Mouse (Mus musculus): Measurements from ENCODE around the gene Bcl2. TPM values are rescaled to one million over a fixed set of nuclear protein-coding genes. Genes with fewer than 3 reads are reported as not detected.

Gene Bcl2
- total RNA-seq, 1 experiment = 0.98 TPM

GRCm38 (mm10) chr1:106572506-106572905, 141.6 kb downstream of the Bcl2 start:
- DNase-seq (ENCODE audit: low read depth, low spot score) = no peak
- no peaks in the 10 kb centered on the region for H3K4me1 ChIP-seq (ENCODE audit: control insufficient read depth in 2 of 2, insufficient read depth in 2 of 2, low read length in 2 of 2, poor library complexity in 1 of 2)
- TF ChIP-seq HCFC1 (IDR thresholded peaks at IDR 0.05; ENCODE audit: borderline replicate concordance, insufficient read depth, low read length) (no peak), MAFK (IDR thresholded peaks at IDR 0.05; ENCODE audit: insufficient read depth, low read depth, low read length) (no peak), ZNF384 (IDR thresholded peaks at IDR 0.05; ENCODE audit: low read depth, low read length) (no peak), ZC3H11A (IDR thresholded peaks at IDR 0.05; ENCODE audit: borderline replicate concordance, low read depth, low read length) (no peak), CHD2 (IDR thresholded peaks at IDR 0.05; ENCODE audit: low read depth, low read length) (no peak)
- H3K4me3 ChIP-seq (ENCODE audit: insufficient read depth in 1 of 2, low read depth in 1 of 2, low read length in 2 of 2, poor library complexity in 1 of 2, severe bottlenecking in 1 of 2) = no peak overlapping the region
- no peak overlapping the region for H3K9ac ChIP-seq (ENCODE audit: insufficient read depth, low read depth, low read length, poor library complexity, severe bottlenecking)
- H3K27ac ChIP-seq (ENCODE audit: insufficient read depth, low read depth, low read length, poor library complexity, severe bottlenecking) = no peak overlapping the region
- in situ Hi-C loops (cut with MboI; ENCODE audit: low sequenced_read_pairs in 2 of 2, unreplicated experiment in 2 of 2) = no loop called here
- no peaks in the 10 kb centered on the region for H3K9me3 ChIP-seq (ENCODE audit: control insufficient read depth, insufficient read depth, low read depth, low read length)
- no peaks in the 10 kb centered on the region for H3K36me3 ChIP-seq (ENCODE audit: control insufficient read depth, insufficient read depth, low read length, poor library complexity, severe bottlenecking)

DNA sequence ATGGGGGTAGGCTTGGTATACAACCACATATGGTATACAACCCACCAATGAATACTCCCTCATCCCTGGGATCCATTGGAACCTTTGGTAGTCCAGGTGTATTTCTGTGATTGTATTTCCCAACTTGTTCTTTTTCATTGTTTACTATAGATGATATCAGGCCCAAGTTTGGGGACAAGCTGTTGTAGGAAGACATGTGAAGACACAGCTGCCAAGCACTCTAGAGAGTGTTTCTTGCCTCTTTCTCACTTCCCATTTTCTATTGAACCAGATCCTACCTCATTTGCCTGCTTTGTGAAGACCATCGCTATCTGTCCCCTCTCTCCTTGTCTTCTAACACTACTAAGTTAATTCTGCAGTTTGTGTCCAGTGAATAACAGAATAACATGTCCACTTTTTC, 143.2 kb downstream of the Bcl2 start:
- Histone ChIP-seq H3K4me1 (ENCODE audit: control insufficient read depth in 2 of 2, insufficient read depth in 2 of 2, low read length in 2 of 2, poor library complexity in 1 of 2) (peaks cover 0 to 2% of the 10 kb centered on the region in 2 experiments; a peak in 1 of 4 replicates), H3K9ac (ENCODE audit: insufficient read depth, low read depth, low read length, poor library complexity, severe bottlenecking) (no peak overlapping the region), H3K27ac (ENCODE audit: insufficient read depth, low read depth, low read length, poor library complexity, severe bottlenecking) (no peak overlapping the region), H3K4me3 (ENCODE audit: insufficient read depth in 1 of 2, low read depth in 1 of 2, low read length in 2 of 2, poor library complexity in 1 of 2, severe bottlenecking in 1 of 2) (no peak overlapping the region), H3K9me3 (ENCODE audit: control insufficient read depth, insufficient read depth, low read depth, low read length) (no peaks in the 10 kb centered on the region), H3K36me3 (ENCODE audit: control insufficient read depth, insufficient read depth, low read length, poor library complexity, severe bottlenecking) (no peaks in the 10 kb centered on the region)
- TF ChIP-seq ZNF384 (IDR thresholded peaks at IDR 0.05; ENCODE audit: low read depth, low read length) = no peak
- DNase-seq (ENCODE audit: low read depth, low spot score) = no peak
- in situ Hi-C loops (cut with MboI; ENCODE audit: low sequenced_read_pairs in 2 of 2, unreplicated experiment in 2 of 2) = no loop called here

- H3K36me3 ChIP-seq (ENCODE audit: control insufficient read depth, insufficient read depth, low read length, poor library complexity, severe bottlenecking) = no peaks in the 10 kb centered on the region
- H3K9ac ChIP-seq (ENCODE audit: insufficient read depth, low read depth, low read length, poor library complexity, severe bottlenecking) = no peak overlapping the region
- H3K4me1 ChIP-seq (ENCODE audit: control insufficient read depth in 2 of 2, insufficient read depth in 2 of 2, low read length in 2 of 2, poor library complexity in 1 of 2) = peaks cover 0 to 2% of the 10 kb centered on the region in 2 experiments; a peak in 2 of 4 replicates
- no peak for DNase-seq (ENCODE audit: low read depth, low spot score)
- no peak overlapping the region for H3K27ac ChIP-seq (ENCODE audit: insufficient read depth, low read depth, low read length, poor library complexity, severe bottlenecking)
- in situ Hi-C loops (cut with MboI; ENCODE audit: low sequenced_read_pairs in 2 of 2, unreplicated experiment in 2 of 2) = no loop called here
- H3K9me3 ChIP-seq (ENCODE audit: control insufficient read depth, insufficient read depth, low read depth, low read length) = no peaks in the 10 kb centered on the region
- TF ChIP-seq HCFC1 (IDR thresholded peaks at IDR 0.05; ENCODE audit: borderline replicate concordance, insufficient read depth, low read length) (no peak), ZC3H11A (IDR thresholded peaks at IDR 0.05; ENCODE audit: borderline replicate concordance, low read depth, low read length) (no peak), ZNF384 (IDR thresholded peaks at IDR 0.05; ENCODE audit: low read depth, low read length) (no peak), CHD2 (IDR thresholded peaks at IDR 0.05; ENCODE audit: low read depth, low read length) (no peak), MAFK (IDR thresholded peaks at IDR 0.05; ENCODE audit: insufficient read depth, low read depth, low read length) (no peak)
- no peak overlapping the region for H3K4me3 ChIP-seq (ENCODE audit: insufficient read depth in 1 of 2, low read depth in 1 of 2, low read length in 2 of 2, poor library complexity in 1 of 2, severe bottlenecking in 1 of 2)
Observed at GRCm38 (mm10) chr1:106570366-106570765, 143.7 kb downstream of the Bcl2 start.

DNA sequence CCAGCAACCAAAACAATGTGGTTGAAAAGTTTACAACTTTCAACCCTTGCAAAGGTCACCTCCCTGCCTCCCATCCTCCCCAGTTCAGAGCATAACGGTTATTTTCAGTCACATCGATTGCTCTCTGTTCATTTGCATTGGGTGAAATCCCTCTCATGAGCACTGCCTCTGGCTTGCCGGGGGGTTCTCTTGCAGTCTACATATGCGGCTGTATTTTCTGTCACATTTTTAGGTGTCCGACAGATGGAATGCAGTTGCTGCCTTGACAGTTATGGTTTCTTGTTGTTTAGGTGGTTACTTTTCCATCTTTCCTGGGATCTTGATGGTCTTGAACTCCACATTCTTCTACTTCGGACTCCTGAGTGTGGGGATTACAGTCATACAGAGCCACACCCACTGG, 144.4 kb downstream of the Bcl2 start:
- H3K4me1 ChIP-seq (ENCODE audit: control insufficient read depth in 2 of 2, insufficient read depth in 2 of 2, low read length in 2 of 2, poor library complexity in 1 of 2) = peaks cover 0 to 9% of the 10 kb centered on the region in 2 experiments; a peak in 2 of 4 replicates
- H3K36me3 ChIP-seq (ENCODE audit: control insufficient read depth, insufficient read depth, low read length, poor library complexity, severe bottlenecking) = no peaks in the 10 kb centered on the region
- H3K9me3 ChIP-seq (ENCODE audit: control insufficient read depth, insufficient read depth, low read depth, low read length) = no peaks in the 10 kb centered on the region
- no peak overlapping the region for H3K27ac ChIP-seq (ENCODE audit: insufficient read depth, low read depth, low read length, poor library complexity, severe bottlenecking)
- H3K4me3 ChIP-seq (ENCODE audit: insufficient read depth in 1 of 2, low read depth in 1 of 2, low read length in 2 of 2, poor library complexity in 1 of 2, severe bottlenecking in 1 of 2) = no peak overlapping the region
- in situ Hi-C loops (cut with MboI; ENCODE audit: low sequenced_read_pairs in 2 of 2, unreplicated experiment in 2 of 2) = no loop called here
- DNase-seq (ENCODE audit: low read depth, low spot score) = no peak
- TF ChIP-seq HCFC1 (IDR thresholded peaks at IDR 0.05; ENCODE audit: borderline replicate concordance, insufficient read depth, low read length) (no peak), ZNF384 (IDR thresholded peaks at IDR 0.05; ENCODE audit: low read depth, low read length) (no peak), ZC3H11A (IDR thresholded peaks at IDR 0.05; ENCODE audit: borderline replicate concordance, low read depth, low read length) (no peak), CHD2 (IDR thresholded peaks at IDR 0.05; ENCODE audit: low read depth, low read length) (no peak), MAFK (IDR thresholded peaks at IDR 0.05; ENCODE audit: insufficient read depth, low read depth, low read length) (no peak)
- no peak overlapping the region for H3K9ac ChIP-seq (ENCODE audit: insufficient read depth, low read depth, low read length, poor library complexity, severe bottlenecking)

DNA sequence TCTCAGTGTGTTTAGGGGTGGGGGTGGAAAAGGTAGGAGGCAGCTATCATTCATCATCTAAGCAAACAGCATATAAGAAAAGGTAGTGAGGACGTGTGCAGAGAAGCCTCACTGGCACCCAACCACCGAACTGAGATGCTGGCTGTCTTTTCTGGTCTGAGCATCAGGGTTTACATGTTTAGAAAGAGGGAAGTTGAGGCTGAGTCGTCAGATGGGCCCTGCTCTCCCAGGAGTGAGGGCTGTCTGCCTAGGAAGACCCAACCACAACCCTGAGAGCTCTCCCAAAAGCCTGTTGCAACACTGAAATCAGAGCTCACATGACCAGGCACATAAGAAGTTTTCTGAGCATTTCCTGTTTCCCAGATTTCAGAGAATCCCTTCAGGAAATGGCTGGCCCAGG, 145.2 kb downstream of the Bcl2 start:
- no peak for TF ChIP-seq ZNF384 (IDR thresholded peaks at IDR 0.05; ENCODE audit: low read depth, low read length)
- no peak for TF ChIP-seq HCFC1 (IDR thresholded peaks at IDR 0.05; ENCODE audit: borderline replicate concordance, insufficient read depth, low read length)
- no peak for TF ChIP-seq CHD2 (IDR thresholded peaks at IDR 0.05; ENCODE audit: low read depth, low read length)
- TF ChIP-seq MAFK (IDR thresholded peaks at IDR 0.05; ENCODE audit: insufficient read depth, low read depth, low read length) = no peak
- no peak for TF ChIP-seq ZC3H11A (IDR thresholded peaks at IDR 0.05; ENCODE audit: borderline replicate concordance, low read depth, low read length)
- Histone ChIP-seq H3K9me3 (ENCODE audit: control insufficient read depth, insufficient read depth, low read depth, low read length) (no peaks in the 10 kb centered on the region), H3K27ac (ENCODE audit: insufficient read depth, low read depth, low read length, poor library complexity, severe bottlenecking) (no peak overlapping the region), H3K36me3 (ENCODE audit: control insufficient read depth, insufficient read depth, low read length, poor library complexity, severe bottlenecking) (no peaks in the 10 kb centered on the region), H3K4me1 (ENCODE audit: control insufficient read depth in 2 of 2, insufficient read depth in 2 of 2, low read length in 2 of 2, poor library complexity in 1 of 2) (peaks cover 2 to 12% of the 10 kb centered on the region in 2 experiments; a peak in 2 of 4 replicates), H3K4me3 (ENCODE audit: insufficient read depth in 1 of 2, low read depth in 1 of 2, low read length in 2 of 2, poor library complexity in 1 of 2, severe bottlenecking in 1 of 2) (no peak overlapping the region), H3K9ac (ENCODE audit: insufficient read depth, low read depth, low read length, poor library complexity, severe bottlenecking) (no peak overlapping the region)
- in situ Hi-C loops (cut with MboI; ENCODE audit: low sequenced_read_pairs in 2 of 2, unreplicated experiment in 2 of 2) = no loop called here
- DNase-seq (ENCODE audit: low read depth, low spot score) = no peak
